Mouse (Mus musculus): ENCODE measurements around the gene Guca2a. TPM values are rescaled to one million over a fixed set of nuclear protein-coding genes. Genes with fewer than 3 reads are reported as not detected.

Guca2a gene
- not detected for polyA plus RNA-seq (2017; shearing (Covaris generic))

DNA sequence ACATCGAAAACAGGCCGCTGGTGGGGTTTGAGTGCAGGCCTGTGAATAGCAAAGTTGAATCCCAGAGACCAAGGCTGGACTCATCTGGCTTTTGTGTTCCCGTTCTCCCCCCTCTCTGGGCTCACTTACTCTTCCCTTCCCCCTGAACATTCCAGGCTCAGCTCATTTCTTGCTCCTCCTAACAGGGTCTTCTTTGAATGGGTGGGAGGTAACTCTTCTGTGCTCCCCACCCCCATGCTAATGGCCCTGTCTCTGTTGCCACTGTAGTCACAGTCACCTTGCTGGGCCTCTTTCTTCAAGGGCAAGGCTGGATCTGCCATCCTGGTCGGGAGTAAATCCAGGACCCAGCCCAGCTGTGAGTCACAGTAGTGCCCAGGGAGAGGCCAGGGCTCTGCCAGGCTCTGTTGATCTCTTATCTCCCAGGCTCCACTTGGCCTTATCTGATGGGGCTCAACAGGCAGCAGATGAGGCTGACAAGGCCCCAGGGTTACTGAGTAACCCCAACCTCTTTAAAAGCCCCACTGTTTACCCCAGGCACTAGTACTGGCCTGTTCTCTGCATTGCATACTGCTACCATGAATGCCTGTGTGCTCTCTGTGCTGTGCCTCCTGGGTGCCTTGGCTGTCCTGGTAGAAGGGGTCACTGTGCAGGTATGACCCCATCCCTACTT, at the start of gene Guca2a:
Gene Guca2a, plus strand, starts transcription at position 529 of the 670 bp plus-strand sequence.

DNA sequence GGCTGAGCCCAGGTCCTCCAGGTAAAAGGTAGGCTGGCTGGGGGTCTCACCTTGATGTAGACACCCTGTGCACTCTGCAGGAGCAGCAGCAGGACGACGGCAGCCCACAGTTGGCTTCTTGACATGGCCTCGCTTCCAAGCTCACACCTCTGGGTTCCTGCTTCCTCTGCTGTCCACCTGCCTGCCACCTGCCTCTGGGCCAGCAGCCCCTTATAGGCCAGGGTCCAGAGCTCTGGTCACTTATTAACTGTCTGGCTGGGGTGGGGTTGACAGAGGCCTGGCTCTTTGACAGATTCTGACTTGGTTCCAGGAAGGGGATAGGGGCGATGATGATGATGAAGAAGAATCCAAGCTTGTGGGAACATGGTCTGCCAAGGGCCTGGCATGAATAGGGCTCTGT, 21.2 kb downstream of the Guca2a start, which contains the start of gene Guca2b:
Gene Guca2b, minus strand, starts transcription at position 224 of the 400 bp plus-strand sequence.

Other genes starting within 250 kb of the Guca2a start
- gene Ccdc30, start 222.2 kb upstream of the Guca2a start, polyA plus RNA-seq (2017; shearing (Covaris generic)), result 10.3 TPM
- 64.0 TPM for gene Ppcs, start 215.3 kb upstream of the Guca2a start, polyA plus RNA-seq (2017; shearing (Covaris generic))
- 0.39 TPM for gene Zmynd12, start 214.9 kb upstream of the Guca2a start, polyA plus RNA-seq (2017; shearing (Covaris generic))
- not detected for gene Rimkla, start 145.1 kb upstream of the Guca2a start, polyA plus RNA-seq (2017; shearing (Covaris generic))
- gene Foxj3, start 100.7 kb upstream of the Guca2a start, polyA plus RNA-seq (2017; shearing (Covaris generic)), result 13.1 TPM
- gene Frg2f1, start 98.2 kb upstream of the Guca2a start, polyA plus RNA-seq (2017; shearing (Covaris generic)), result 2.7 TPM
- not detected for gene Guca2b, start 21.2 kb downstream of the Guca2a start, polyA plus RNA-seq (2017; shearing (Covaris generic))
- gene Hivep3, start 96.1 kb downstream of the Guca2a start, polyA plus RNA-seq (2017; shearing (Covaris generic)), result 31.1 TPM